8 mouse cellular contexts compared by ENCODE assay signal in the genomic region with DNA sequence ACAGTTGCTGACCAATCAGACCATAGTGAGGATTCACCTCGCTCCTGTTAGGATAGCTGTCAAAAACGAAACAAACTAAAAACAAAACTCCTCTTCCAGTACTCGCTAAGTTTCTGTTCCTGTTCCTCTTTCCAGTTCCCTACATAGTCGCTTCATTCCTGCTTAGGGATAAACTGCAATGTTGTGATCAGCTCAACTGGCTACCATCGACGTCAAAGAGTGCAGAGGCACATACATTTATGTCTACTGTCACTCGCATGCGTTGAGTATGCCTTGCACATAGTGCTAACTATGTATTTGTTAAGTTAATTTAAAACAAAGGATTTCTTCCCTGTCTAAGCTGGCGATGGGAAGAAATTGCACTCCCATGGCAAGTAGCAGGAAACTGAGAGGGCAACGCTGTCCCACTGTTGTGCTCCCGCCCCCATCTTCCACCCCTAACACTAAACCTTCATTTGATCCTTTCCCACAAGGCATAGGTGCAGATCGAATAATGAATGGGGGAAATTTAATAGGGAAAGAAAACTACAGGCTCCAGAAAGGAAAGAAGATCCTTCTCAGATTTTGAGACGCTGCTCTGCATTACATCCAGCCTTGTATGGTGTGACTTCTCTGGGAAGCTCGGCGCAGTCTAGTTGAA. TPM values are rescaled to one million over a fixed set of nuclear protein-coding genes. Genes with fewer than 3 reads are reported as not detected.
DNase-seq lines count a peak whose midpoint lies in the region; ATAC-seq and TF ChIP-seq lines count a peak whose summit lies in the region.

No protein-coding gene starts in this region.

- no peak for ATAC-seq in G1E (ENCODE audit: extremely low read depth, insufficient number of reproducible peaks, low FRiP score, poor library complexity, severe bottlenecking)
- ATAC-seq in hindbrain, embryonic 14.5 days (ENCODE audit: low FRiP score), result no peak
- no peak for ATAC-seq in midbrain, embryonic 12.5 days (ENCODE audit: low FRiP score, low read depth)

- H3K9ac ChIP-seq in hindbrain, embryonic 14.5 days, result peak overlapping the region; percentile 63
- H3K9ac ChIP-seq in midbrain, embryonic 12.5 days (replicated peaks), result peak overlapping the region; percentile 52

- WGBS in hindbrain, embryonic 14.5 days, result 36% methylated on average over 15 of the region's 15 CpGs
- WGBS in midbrain, embryonic 12.5 days, result 41% methylated on average over 15 of the region's 15 CpGs

- no peaks in the 10 kb centered on the region; the same call in 1 of the 2 replicates for H3K27me3 ChIP-seq in G1E (ENCODE audit: insufficient read depth, low read length)
- no peaks in the 10 kb centered on the region; the same call in 1 of the 2 replicates for H3K27me3 ChIP-seq in hindbrain, embryonic 14.5 days (ENCODE audit: control insufficient read depth, insufficient read depth, low read length)
- H3K27me3 ChIP-seq in midbrain, embryonic 12.5 days, result peaks cover 37% of the 10 kb centered on the region

- H3K4me2 ChIP-seq in hindbrain, embryonic 14.5 days (replicated peaks), result peak overlapping the region; percentile 95
- peak overlapping the region; percentile 74 for H3K4me2 ChIP-seq in midbrain, embryonic 12.5 days (replicated peaks)

- peak overlapping the region; percentile 80 for H3K27ac ChIP-seq in hindbrain, embryonic 14.5 days
- 0 out of 2 replicates have a peak overlapping the region, but pooled peaks have one; percentile 49 for H3K27ac ChIP-seq in midbrain, embryonic 12.5 days (replicated peaks)

- TF ChIP-seq CTCF in G1E (IDR thresholded peaks at IDR 0.05; ENCODE audit: low read depth, low read length), result no peak

- peak; percentile 88 for DNase-seq in heart, adult 11 months
- no peak for DNase-seq in heart, adult 8-10 months (ENCODE audit: low spot score)
- no peak for DNase-seq in G1E (ENCODE audit: low spot score)
- DNase-seq in hindbrain, embryonic 14.5 days (ENCODE audit: low spot score), result no peak
- no peak for DNase-seq in embryo, embryonic 11 days
- no peak for DNase-seq in embryo, embryonic 10.5 days (ENCODE audit: low spot score)
- no peak for DNase-seq in left cerebral cortex, postnatal 10 days (ENCODE audit: extremely low spot score in 1 of 2, low spot score in 2 of 2)

- peak overlapping the region; percentile 75; the same call in 1 of the 2 replicates for H3K4me3 ChIP-seq in G1E (ENCODE audit: low read depth, low read length)
- H3K4me3 ChIP-seq in hindbrain, embryonic 14.5 days (replicated peaks; ENCODE audit: low read length), result peak overlapping the region; percentile 45
- H3K4me3 ChIP-seq in midbrain, embryonic 12.5 days, result peak overlapping the region; percentile 50

- H3K9me3 ChIP-seq in G1E (replicated peaks), result peaks cover 6% of the 10 kb centered on the region
- no peaks in the 10 kb centered on the region for H3K9me3 ChIP-seq in hindbrain, embryonic 14.5 days (ENCODE audit: control insufficient read depth, low read length)
- no peaks in the 10 kb centered on the region for H3K9me3 ChIP-seq in midbrain, embryonic 12.5 days

- H3K36me3 ChIP-seq in G1E (replicated peaks), result peaks cover 33% of the 10 kb centered on the region
- peaks cover 2% of the 10 kb centered on the region; the same call in 1 of the 2 replicates for H3K36me3 ChIP-seq in hindbrain, embryonic 14.5 days (replicated peaks; ENCODE audit: control insufficient read depth, insufficient read depth)
- H3K36me3 ChIP-seq in midbrain, embryonic 12.5 days, result 0 out of 2 replicates have a peak, but pooled peaks cover 10% of the 10 kb centered on the region

- peaks cover 36% of the 10 kb centered on the region for H3K4me1 ChIP-seq in G1E (ENCODE audit: insufficient read depth, low read depth, low read length)
- H3K4me1 ChIP-seq in hindbrain, embryonic 14.5 days (replicated peaks; ENCODE audit: control insufficient read depth, insufficient read depth, low read length), result peaks cover 37% of the 10 kb centered on the region
- H3K4me1 ChIP-seq in midbrain, embryonic 12.5 days, result peaks cover 36% of the 10 kb centered on the region

- intact Hi-C loops in left cerebral cortex, postnatal 10 days (cut with DNase I), result no loop called here

RNA-seq across cellular contexts. Expression of a gene that starts 4.8 kb away (rescaled TPM):
- total RNA-seq in heart, adult 8-10 months (2022), result 10 to 100 TPM; 10.5 to 17.8 (median 16.0) TPM
- total RNA-seq in G1E (2014; fragmentation: Nextera tagmentation) (93.3 and 107 TPM in 2 replicates), G1E (2017) (108 and 128 TPM in 2 replicates)
- 6.2 and 13.5 TPM in 2 replicates for polyA plus RNA-seq in G1E (2012)
- polyA plus RNA-seq in hindbrain, embryonic 14.5 days (2014; fragmentation: Nextera tagmentation; extraction: Ambion mirVana), result 86.9 and 94.9 TPM in 2 replicates
- 87.2 and 87.5 TPM in 2 replicates for polyA plus RNA-seq in midbrain, embryonic 12.5 days (2016; fragmentation: Nextera tagmentation; extraction: Ambion mirVana)
- total RNA-seq in left cerebral cortex, postnatal 10 days (2021), result 10 to 100 TPM; 66.5 to 67.4 TPM

RNA-seq across cellular contexts. Expression of a gene that starts 4.8 kb away (rescaled TPM):
- under 1 TPM in 3 of 4 experiments, not detected in 1; 0.06 to 0.20 (median 0.08) TPM for total RNA-seq in heart, adult 8-10 months (2022)
- total RNA-seq in G1E (2014; fragmentation: Nextera tagmentation) (not detected in 2 replicates), G1E (2017) (0.11 and 0.12 TPM in 2 replicates)
- polyA plus RNA-seq in G1E (2012), result 0.12 and 7.5 TPM in 2 replicates
- polyA plus RNA-seq in hindbrain, embryonic 14.5 days (2014; fragmentation: Nextera tagmentation; extraction: Ambion mirVana), result 0.76 and 1.1 TPM in 2 replicates
- polyA plus RNA-seq in midbrain, embryonic 12.5 days (2016; fragmentation: Nextera tagmentation; extraction: Ambion mirVana), result 0.64 and 0.86 TPM in 2 replicates
- 1 to 10 TPM; 2.8 to 3.7 TPM for total RNA-seq in left cerebral cortex, postnatal 10 days (2021)

RNA-seq across cellular contexts. Expression of a gene that starts 10.6 kb away (rescaled TPM):
- total RNA-seq in heart, adult 8-10 months (2022), result 1 to 10 TPM in 3 of 4 experiments, not detected in 1; 1.3 to 1.4 (median 1.3) TPM
- total RNA-seq in G1E (2014; fragmentation: Nextera tagmentation) (2.7 and 23.2 TPM in 2 replicates), G1E (2017) (6.0 and 7.1 TPM in 2 replicates)
- polyA plus RNA-seq in G1E (2012), result 0.20 TPM in 1 of 2 replicates, not detected in the other
- 109 and 138 TPM in 2 replicates for polyA plus RNA-seq in hindbrain, embryonic 14.5 days (2014; fragmentation: Nextera tagmentation; extraction: Ambion mirVana)
- polyA plus RNA-seq in midbrain, embryonic 12.5 days (2016; fragmentation: Nextera tagmentation; extraction: Ambion mirVana), result 177 and 223 TPM in 2 replicates
- 100 to 1,000 TPM; 172 to 180 TPM for total RNA-seq in left cerebral cortex, postnatal 10 days (2021)

RNA-seq across cellular contexts. Expression of a gene that starts 18.6 kb away (rescaled TPM):
- 10 to 100 TPM; 14.7 to 18.9 (median 16.5) TPM for total RNA-seq in heart, adult 8-10 months (2022)
- total RNA-seq in G1E (2014; fragmentation: Nextera tagmentation) (44.7 and 48.2 TPM in 2 replicates), G1E (2017) (32.3 and 36.4 TPM in 2 replicates)
- polyA plus RNA-seq in G1E (2012), result 69.3 and 75.9 TPM in 2 replicates
- polyA plus RNA-seq in hindbrain, embryonic 14.5 days (2014; fragmentation: Nextera tagmentation; extraction: Ambion mirVana), result 18.9 and 22.1 TPM in 2 replicates
- polyA plus RNA-seq in midbrain, embryonic 12.5 days (2016; fragmentation: Nextera tagmentation; extraction: Ambion mirVana), result 19.9 and 20.5 TPM in 2 replicates
- total RNA-seq in left cerebral cortex, postnatal 10 days (2021), result 10 to 100 TPM; 22.0 to 22.7 TPM

RNA-seq across cellular contexts. Expression of a gene that starts 20.6 kb away (rescaled TPM):
- 100 to 1,000 TPM; 165 to 184 (median 175) TPM for total RNA-seq in heart, adult 8-10 months (2022)
- total RNA-seq in G1E (2014; fragmentation: Nextera tagmentation), result 55.7 and 55.8 TPM in 2 replicates
- total RNA-seq in G1E (2017), result 72.8 and 106 TPM in 2 replicates
- polyA plus RNA-seq in G1E (2012), result 225 and 312 TPM in 2 replicates
- polyA plus RNA-seq in hindbrain, embryonic 14.5 days (2014; fragmentation: Nextera tagmentation; extraction: Ambion mirVana), result 682 and 743 TPM in 2 replicates
- polyA plus RNA-seq in midbrain, embryonic 12.5 days (2016; fragmentation: Nextera tagmentation; extraction: Ambion mirVana), result 437 and 465 TPM in 2 replicates
- 100 to 1,000 TPM; 471 to 480 TPM for total RNA-seq in left cerebral cortex, postnatal 10 days (2021)

Comparison
In these comparisons a context has a peak if more than half of its experiments do, and no peak if none do; other contexts are left out.
1. RNA of a gene that starts 10.6 kb away (total RNA-seq): 172 to 180 TPM in left cerebral cortex, postnatal 10 days; 2.7 to 23.2 TPM in G1E and 1.3 to 1.4 TPM in heart, adult 8-10 months; every median in the first group is over 4 times any median in the second.
2. Peak in every context shown above with its lines, with median percentiles within 50 percentile points of each other: H3K4me3 ChIP-seq.